Mouse (Mus musculus): ENCODE results near the gene Cdc42ep4. TPM values are rescaled to one million over a fixed set of nuclear protein-coding genes. Genes with fewer than 3 reads are reported as not detected.

Gene Cdc42ep4
- polyA plus RNA-seq, 1 experiment from 2014 or later = 59.7 TPM

DNA sequence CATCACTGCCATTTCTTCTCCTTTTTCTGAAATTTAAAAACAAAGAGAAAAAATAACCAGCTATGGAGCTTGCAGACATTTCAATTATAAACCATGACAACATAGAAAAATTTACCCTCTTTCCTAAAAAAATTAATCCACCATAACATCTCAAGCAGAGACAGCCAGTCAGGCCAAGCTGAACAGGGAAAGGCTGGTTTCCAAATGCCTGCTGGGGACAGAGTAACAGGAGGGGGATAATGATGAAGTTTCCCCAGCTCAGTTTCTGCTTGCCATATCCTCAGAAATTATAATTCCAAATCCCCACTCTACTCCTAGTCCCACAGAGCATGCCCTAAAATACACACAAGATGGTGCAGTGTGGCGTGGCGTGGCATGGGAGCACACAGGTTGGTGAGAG lies 74.3 kb downstream of the Cdc42ep4 start:
- Histone ChIP-seq H3K9ac (ENCODE audit: low read length) (no peak overlapping the region), H3K36me3 (ENCODE audit: control insufficient read depth, insufficient read depth, low read length) (peaks cover 6% of the 10 kb centered on the region; the same call in 1 of the 2 replicates), H3K27ac (ENCODE audit: low read length) (no peak overlapping the region), H3K4me2 (ENCODE audit: low read depth, low read length) (no peak overlapping the region), H3K4me3 (replicated peaks; ENCODE audit: low read length) (no peak overlapping the region), H3K9me3 (replicated peaks; ENCODE audit: control insufficient read depth, low read length) (no peaks in the 10 kb centered on the region), H3K4me1 (ENCODE audit: control insufficient read depth, insufficient read depth, low read length) (peaks cover 12% of the 10 kb centered on the region), H3K27me3 (ENCODE audit: control insufficient read depth, insufficient read depth, low read length) (no peaks in the 10 kb centered on the region)
- 95% methylated on average over 2 of the region's 2 CpGs for WGBS
- no peak for ATAC-seq (ENCODE audit: insufficient read depth, low FRiP score)

Other genes starting within 250 kb of the Cdc42ep4 start
- gene Sstr2, start 132.5 kb downstream of the Cdc42ep4 start, polyA plus RNA-seq (2015; fragmentation: Nextera tagmentation; extraction: Ambion mirVana) = 1.6 and 2.3 TPM in 2 replicates
- 17.3 and 20.8 TPM in 2 replicates for gene Cog1, start 102.7 kb downstream of the Cdc42ep4 start, polyA plus RNA-seq (2015; fragmentation: Nextera tagmentation; extraction: Ambion mirVana)
- gene Slc39a11, start 101.8 kb downstream of the Cdc42ep4 start, polyA plus RNA-seq (2015; fragmentation: Nextera tagmentation; extraction: Ambion mirVana) = 47.9 and 50.3 TPM in 2 replicates
- 36.2 and 41.2 TPM in 2 replicates for gene Fam104a, start 67.7 kb downstream of the Cdc42ep4 start, polyA plus RNA-seq (2015; fragmentation: Nextera tagmentation; extraction: Ambion mirVana)
- 13.9 and 17.1 TPM in 2 replicates for gene D11Wsu47e, start 67.5 kb downstream of the Cdc42ep4 start, polyA plus RNA-seq (2015; fragmentation: Nextera tagmentation; extraction: Ambion mirVana)
- 0.18 and 0.41 TPM in 2 replicates for gene Cpsf4l, start 41.9 kb downstream of the Cdc42ep4 start, polyA plus RNA-seq (2015; fragmentation: Nextera tagmentation; extraction: Ambion mirVana)